Mouse (Mus musculus) splenic B cell, adult 2 months (primary cell): ENCODE results near the gene Dhrs4.
A peak's percentile ranks its signal among the peaks of the same experiment; 100 is the strongest.

ENCODE experiments used
- DNase-seq: peaks from one replicate; pipeline ENCODE4 v3.0.0-alpha.2; 2011; ENCODE audit warnings: low read depth, low spot score
- H3K27me3 ChIP-seq: 2 replicates; pipeline ENCODE4 v1.6.1; 2012; ENCODE audit warnings: mild to moderate bottlenecking, low read length, moderate library complexity, mixed read lengths; ENCODE audit not compliant: control insufficient read depth, poor library complexity, insufficient read depth, severe bottlenecking
- H3K36me3 ChIP-seq: 2 replicates; pipeline ENCODE4 v1.6.1; 2012; ENCODE audit warnings: mild to moderate bottlenecking, low read length, moderate library complexity, mixed read lengths; ENCODE audit not compliant: control insufficient read depth, poor library complexity, insufficient read depth, severe bottlenecking

Gene Dhrs4

DNA sequence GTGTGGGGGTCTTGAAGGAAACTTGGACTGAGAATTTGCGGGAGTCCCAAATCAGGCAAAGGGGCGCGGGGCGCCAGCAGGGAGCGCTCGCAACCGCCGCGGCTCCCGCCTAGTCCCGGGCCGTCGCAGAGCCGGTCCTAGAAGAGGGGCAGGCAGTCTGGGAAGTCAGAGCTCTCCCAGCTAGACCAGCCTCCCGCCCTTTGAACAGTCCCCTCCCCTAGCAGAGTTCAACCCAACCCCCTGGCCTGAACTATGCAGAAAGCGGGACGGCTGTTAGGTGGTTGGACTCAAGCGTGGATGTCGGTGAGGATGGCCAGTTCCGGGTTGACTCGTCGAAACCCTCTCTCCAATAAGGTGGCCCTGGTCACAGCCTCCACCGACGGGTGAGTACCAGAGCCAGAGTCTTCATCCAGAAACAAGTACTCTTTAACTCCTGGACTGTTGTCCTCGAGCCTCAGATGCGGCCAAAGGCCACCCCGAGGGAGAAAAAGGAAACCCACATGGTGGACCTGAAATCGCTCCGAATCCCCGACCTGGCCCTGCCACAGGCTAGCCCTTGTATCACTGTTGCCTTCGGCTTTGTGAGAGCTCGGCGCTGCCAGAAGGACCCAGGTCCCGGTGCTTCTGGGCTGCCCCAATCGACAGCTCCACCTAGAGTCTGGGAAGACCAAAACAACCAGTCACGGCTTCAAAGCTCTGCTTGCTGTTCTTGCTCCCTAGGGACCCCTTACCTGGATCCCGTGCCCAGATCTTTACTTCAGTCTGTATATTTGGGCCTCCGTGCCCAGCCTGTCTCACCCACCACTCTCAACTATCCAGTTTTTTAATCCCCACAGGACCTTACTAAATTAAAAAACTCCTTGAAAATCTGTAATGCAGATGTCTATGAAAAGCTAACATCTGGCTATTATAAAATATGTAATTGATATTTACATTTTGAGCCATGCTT is at the start of gene Dhrs4:
Gene Dhrs4 (plus strand): TSS at position 108 of the 949 bp plus-strand sequence.
- Histone ChIP-seq H3K36me3 (no peaks in the 10 kb centered on the region), H3K27me3 (no peaks in the 10 kb centered on the region)
- DNase-seq, result peak; percentile 91

DNA sequence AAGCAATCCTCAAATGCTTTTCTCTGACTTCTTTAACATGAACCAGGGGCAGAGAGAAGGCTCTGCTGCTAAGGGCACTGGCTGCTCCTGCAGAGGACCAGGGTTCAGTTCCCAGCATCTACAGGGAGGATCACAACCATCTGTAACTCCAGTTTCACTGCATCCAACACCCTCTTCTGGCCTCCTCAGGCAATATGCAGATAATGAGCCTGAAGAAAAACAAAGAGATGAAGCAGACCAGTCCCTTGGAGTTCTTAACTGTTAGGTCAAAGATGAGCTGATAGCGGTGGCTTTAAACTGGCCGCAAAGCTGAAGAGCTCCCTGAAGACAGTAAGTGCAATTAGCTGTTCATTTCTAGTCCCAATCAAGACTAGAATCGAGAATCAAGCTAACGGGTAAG is 48.3 kb upstream of the Dhrs4 start:
- Histone ChIP-seq H3K36me3 (no peaks in the 10 kb centered on the region), H3K27me3 (no peaks in the 10 kb centered on the region)
- no peak for DNase-seq

DNA sequence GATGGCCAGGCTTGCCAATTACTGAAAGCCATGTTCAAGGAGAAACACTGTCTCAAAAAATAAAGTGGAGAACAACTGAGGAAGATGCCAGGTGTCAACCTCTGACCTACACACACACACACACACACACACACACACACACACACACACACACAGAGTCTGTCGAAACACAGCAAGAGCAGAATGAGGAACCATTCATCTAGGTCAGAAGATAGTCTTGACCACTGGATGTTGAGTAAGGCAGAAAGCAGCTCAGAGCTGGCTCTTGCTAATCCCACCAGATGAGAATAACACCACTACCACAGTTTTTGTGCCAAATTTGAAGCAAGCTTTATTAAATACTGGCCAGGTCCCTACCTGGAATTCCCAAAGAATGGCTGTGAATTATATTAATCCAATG is 45.5 kb upstream of the Dhrs4 start:
- no peaks in the 10 kb centered on the region for H3K27me3 ChIP-seq

DNA sequence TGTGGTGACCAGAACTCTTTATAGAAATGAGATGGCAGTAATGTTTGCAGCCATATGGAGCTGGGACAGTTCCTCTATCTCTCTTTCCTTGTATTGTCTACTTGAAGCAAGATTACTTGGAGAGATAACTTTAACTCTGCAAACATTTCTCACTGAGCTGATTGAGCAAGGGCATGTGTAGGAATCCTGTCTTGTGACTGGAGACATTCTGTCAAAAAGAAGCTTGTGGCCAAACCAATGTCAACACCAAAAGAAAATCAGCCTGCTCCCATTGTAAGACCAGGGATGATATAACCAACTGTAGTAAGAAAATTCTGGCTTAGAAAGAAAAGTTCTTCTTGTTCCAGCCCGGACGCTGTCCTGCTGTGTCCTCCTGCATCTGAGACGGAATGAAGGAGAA is 43.7 kb upstream of the Dhrs4 start:
- Histone ChIP-seq H3K36me3 (no peaks in the 10 kb centered on the region), H3K27me3 (no peaks in the 10 kb centered on the region)
- no peak for DNase-seq

More for the DNA sequence above, 45.5 kb upstream of the Dhrs4 start:
- H3K36me3 ChIP-seq, result no peaks in the 10 kb centered on the region
- DNase-seq, result no peak

DNA sequence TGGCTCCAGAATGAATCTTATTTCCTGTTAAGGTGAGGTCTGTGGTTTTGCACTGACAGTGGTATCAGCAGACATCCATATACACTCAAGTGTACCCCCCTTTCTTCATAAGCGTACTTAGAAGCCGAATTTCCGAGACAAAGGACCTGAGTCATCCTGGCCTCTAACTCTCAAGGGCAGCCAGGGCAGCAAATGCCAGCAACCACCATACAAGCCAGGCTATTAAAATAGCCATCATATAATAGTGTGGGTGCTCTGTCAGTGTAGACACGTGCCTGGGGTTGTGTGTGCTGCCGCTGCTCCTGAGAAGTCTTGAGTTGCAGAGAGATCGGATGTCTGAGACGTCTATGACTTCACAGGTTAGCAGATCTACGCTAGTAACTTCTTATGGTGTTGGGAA is 41.4 kb upstream of the Dhrs4 start:
- H3K36me3 ChIP-seq, result no peaks in the 10 kb centered on the region
- no peaks in the 10 kb centered on the region for H3K27me3 ChIP-seq
- DNase-seq, result no peak

DNA sequence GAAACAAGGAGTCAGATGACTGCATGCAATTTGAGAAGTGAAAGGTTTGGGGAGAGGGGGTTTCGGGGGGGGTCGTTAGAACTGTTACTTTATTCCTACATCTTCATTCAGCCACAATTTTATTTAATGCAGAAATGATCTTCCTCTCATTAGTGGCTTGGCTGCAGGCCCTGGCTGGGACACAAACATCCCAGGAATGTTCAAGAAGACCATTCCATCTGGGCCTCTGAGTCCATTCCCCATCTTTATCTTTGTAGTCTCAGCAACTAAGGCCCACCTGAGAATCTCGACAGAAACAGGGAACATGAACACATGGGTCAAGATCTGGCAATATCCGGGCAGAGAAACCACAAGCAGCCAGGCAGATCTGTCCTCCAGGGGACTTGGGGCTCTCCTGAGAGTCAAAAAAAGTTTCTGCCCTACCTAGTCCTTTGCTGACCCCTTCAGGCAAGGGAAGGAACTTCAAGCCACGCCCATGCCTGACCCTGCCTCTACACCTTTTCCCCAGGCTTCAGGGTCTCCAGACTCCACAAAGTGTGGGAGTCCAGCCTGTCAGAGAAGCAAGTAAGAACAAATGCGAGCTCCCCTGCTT is 40.3 kb upstream of the Dhrs4 start:
- DNase-seq, result peak; percentile 53
- H3K27me3 ChIP-seq, result no peaks in the 10 kb centered on the region
- no peaks in the 10 kb centered on the region for H3K36me3 ChIP-seq

DNA sequence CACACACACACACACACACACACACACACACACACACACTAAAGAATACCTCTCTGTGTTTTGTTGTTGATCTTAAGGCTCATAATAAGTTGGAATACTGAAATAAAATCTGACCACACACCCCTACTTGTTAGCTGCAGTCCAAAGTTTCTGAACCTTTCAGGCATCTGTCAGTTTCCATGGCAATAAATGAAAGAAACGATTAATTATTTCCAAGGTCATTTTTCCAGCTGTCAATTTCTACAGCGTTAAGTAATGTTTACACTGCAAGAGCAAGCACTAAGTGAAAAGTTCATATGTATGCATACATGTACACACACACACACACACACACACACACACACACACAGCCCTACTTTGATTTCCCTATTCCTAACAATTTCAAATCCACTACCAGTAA is 20.9 kb upstream of the Dhrs4 start:
- no peak for DNase-seq
- Histone ChIP-seq H3K36me3 (no peaks in the 10 kb centered on the region), H3K27me3 (no peaks in the 10 kb centered on the region; the same call in 1 of the 2 replicates)

DNA sequence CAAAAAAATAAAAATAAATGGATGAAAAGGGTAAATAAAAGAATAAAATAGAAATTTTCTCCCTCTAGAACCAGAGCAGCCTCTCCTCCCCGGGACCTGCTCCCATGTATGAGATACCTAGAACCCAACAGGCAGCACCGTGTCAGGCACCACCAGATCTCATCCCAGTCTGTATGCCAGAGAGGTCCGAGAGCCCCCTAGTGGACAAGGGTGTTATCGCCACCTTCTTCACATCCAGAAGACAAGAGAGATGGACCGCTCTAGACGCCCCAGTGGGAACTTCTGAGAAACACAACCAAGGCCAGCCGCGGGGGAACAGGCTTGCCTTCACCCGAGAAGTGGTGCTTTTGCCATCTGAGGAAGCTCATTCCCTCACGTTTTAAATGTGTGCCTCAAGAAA is 20.3 kb upstream of the Dhrs4 start:
- peak; percentile 84 for DNase-seq
- Histone ChIP-seq H3K27me3 (no peaks in the 10 kb centered on the region; the same call in 1 of the 2 replicates), H3K36me3 (no peaks in the 10 kb centered on the region)

DNA sequence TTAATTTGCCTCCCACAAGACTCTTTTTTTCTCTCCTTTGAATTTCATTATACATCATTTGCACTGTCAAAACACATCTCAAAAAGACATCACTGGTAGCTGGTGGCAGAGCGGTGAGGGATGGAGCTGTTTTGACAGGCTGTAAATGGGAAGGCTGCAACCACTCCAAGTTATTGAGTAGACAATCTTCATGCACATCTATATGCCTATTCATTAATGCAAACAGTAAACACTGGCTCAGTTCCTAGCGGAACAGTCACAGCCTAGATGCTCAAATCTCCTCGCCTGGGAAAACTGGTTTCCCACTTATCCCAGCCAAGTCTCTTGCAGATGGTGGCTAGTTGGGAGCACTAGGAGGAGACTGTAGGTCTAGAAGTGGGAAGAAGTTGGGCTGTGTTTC is 19.8 kb upstream of the Dhrs4 start:
- Histone ChIP-seq H3K36me3 (no peaks in the 10 kb centered on the region), H3K27me3 (no peaks in the 10 kb centered on the region; the same call in 1 of the 2 replicates)
- DNase-seq, result no peak

DNA sequence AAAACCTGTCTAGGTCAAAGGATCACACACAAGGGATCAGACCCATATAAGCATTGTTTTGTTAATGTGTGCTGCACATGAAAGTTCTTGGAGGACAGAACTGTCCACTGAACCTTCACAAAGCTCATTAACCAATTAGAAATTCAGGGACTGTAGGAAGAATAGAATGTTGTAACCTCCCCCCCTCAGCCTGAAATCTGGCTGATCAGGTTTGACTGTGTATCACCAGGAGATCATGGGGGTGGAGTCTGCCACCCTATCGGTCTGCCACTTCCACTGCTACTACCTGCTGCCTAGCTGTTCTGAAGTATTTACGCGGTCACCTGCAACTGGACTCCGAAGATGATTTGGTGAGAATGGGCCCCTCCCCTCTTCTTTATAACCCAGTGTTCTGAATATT is 18.8 kb upstream of the Dhrs4 start:
- Histone ChIP-seq H3K27me3 (no peaks in the 10 kb centered on the region), H3K36me3 (no peaks in the 10 kb centered on the region)
- no peak for DNase-seq

DNA sequence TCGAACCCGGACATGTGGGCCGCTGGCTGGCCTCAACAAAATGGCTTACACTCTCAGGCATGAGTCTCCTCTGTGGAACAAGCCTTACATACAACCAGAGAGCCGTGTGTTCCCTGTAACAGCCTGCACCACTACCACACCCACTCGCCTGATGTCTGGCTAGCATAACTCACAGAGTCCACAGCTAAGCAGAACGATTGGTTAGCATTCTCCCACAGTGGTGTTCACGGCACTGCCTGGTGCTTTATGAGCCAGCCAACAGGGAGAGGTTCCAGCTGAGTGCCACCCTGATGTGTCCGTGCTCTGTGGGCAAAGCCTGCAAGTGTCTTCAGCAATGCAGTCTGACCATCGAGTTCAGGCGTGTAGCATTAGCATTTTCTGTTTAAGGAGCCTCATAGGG is 18.3 kb upstream of the Dhrs4 start:
- no peak for DNase-seq
- H3K27me3 ChIP-seq, result no peaks in the 10 kb centered on the region
- H3K36me3 ChIP-seq, result no peaks in the 10 kb centered on the region

DNA sequence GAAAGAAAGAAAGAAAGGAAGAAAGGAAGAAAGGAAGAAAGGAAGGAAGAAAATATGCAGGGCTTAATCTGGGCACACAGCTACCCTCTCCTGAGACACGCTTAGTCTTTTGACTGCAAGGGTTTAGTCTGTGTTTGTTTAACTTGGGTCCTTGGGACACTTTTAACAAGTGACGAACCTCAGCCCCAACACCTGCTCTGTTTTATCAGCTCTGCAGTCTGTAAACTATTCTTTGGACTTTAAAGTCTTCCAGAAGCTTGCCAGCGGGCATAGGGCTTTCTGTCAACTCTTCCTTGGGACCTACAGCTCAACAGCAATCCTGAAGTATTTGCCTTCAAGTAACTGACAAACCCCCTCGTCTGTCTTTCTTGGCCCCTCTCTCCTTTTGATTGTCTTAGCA is 16.8 kb upstream of the Dhrs4 start:
- H3K36me3 ChIP-seq, result no peaks in the 10 kb centered on the region
- H3K27me3 ChIP-seq, result no peaks in the 10 kb centered on the region
- DNase-seq, result no peak

DNA sequence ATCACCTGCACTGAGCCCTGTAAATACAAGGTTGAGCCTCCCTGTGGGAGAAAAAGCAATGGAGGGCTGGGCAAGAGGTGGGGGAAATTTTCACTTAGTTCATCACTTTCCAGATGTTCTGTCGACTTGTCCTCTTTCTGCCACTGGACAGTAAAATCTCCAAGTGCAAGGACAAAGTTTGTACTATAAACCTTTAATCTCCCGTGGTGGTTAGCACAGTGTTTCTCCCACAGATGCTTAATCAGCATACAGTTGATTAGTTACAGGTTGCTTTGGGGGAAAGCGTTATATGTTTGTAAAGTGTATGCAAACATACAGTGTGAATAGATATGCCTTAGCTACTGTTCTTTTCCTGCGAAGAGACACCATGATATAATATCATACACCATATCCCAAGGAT is 12.1 kb upstream of the Dhrs4 start:
- DNase-seq, result no peak
- Histone ChIP-seq H3K36me3 (no peaks in the 10 kb centered on the region), H3K27me3 (no peaks in the 10 kb centered on the region)

DNA sequence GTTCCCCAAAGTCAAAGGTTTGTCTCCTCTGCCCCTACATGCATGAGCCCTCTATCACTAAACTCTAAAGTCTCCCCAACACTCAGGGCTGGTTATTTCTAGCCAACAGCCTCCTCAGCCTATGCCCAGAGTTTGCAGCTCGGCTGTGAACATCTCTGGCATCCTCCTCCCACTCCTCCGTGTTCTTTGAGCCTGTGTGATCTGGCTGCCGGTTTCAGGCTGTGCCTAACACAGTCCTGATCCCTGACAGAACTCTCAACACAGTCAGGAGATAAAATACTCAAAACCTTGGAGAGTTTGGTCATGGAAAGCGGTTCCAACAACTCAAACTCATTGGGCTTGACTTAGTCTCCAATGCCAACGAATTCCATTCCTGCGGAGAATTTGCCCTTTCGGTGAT is 11.4 kb upstream of the Dhrs4 start:
- no peaks in the 10 kb centered on the region for H3K36me3 ChIP-seq
- no peak for DNase-seq
- H3K27me3 ChIP-seq, result no peaks in the 10 kb centered on the region

DNA sequence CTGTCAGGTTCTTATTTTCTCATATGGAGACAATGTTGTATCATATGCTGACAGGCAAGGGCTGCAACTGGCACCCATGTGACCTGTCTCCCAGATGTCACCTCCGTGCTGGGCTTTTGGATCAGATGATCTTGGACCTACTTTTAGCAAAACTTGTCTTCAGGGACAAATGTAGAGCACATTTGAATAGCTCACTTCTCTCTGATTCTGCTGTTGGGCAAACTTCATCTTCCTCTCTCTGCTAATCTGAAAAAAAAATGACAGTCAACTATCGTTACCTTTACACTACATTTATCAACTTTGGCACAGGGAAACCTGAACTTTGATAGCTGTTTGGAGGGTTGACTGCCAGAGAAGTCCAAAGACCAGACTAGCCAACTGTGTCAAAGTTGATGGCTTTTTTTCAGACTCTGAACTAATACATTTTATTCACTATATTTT is 10.2 kb upstream of the Dhrs4 start:
- H3K36me3 ChIP-seq, result no peaks in the 10 kb centered on the region
- no peaks in the 10 kb centered on the region for H3K27me3 ChIP-seq
- no peak for DNase-seq
